Comparison of ENCODE assay signal across 10 mouse cellular contexts in the genomic region with DNA sequence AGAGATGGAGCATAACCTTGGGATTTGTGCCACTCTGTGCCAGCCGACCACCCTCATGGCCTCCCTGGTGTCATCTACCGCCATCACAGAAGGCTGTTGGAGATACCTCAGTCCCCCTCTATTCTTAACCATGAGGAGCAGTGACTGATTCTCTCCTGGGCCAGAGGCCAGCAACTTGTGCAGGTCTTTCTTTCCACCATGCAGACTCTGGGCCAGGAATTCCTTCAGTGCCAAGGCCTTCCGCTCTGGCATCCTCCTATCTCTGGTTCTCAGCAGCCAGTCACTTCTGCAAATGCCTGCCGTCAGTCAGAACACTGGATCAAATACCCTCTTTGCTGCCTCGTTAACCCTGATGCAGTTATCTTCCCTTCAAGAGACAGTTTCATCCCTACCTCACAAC. TPM values are rescaled to one million over a fixed set of nuclear protein-coding genes. Genes with fewer than 3 reads are reported as not detected.
DNase-seq lines count a peak whose midpoint lies in the region; ATAC-seq lines count a peak whose summit lies in the region.
"Had no signal": no experiment of that assay in that cellular context is flagged by ENCODE, and none has a peak within 500 bp of the region (broad histone marks: within the 10 kb centered on the region; RNA-seq: fewer than 3 reads in every experiment).

No protein-coding gene starts in this region.

- peaks cover 7% of the 10 kb centered on the region for H3K4me1 ChIP-seq in midbrain, embryonic 15.5 days
- H3K4me1 ChIP-seq in midbrain, embryonic 11.5 days (ENCODE audit: control insufficient read depth, insufficient read depth, low read length) = no peaks in the 10 kb centered on the region

- H3K27ac ChIP-seq in midbrain, embryonic 15.5 days = peak overlapping the region; percentile 35; the same call in 1 of the 2 replicates
- no peak overlapping the region for H3K27ac ChIP-seq in midbrain, embryonic 11.5 days (ENCODE audit: low read depth, low read length)
- H3K27ac ChIP-seq: limb, embryonic 15.5 days; midbrain, embryonic 12.5 days had no signal

- H3K36me3 ChIP-seq in midbrain, embryonic 15.5 days (replicated peaks) = peaks cover 9% of the 10 kb centered on the region; the same call in 1 of the 2 replicates
- no peaks in the 10 kb centered on the region for H3K36me3 ChIP-seq in midbrain, embryonic 11.5 days (ENCODE audit: control insufficient read depth, insufficient read depth, low read length)

- no peak overlapping the region for H3K4me3 ChIP-seq in midbrain, embryonic 15.5 days
- no peak overlapping the region for H3K4me3 ChIP-seq in midbrain, embryonic 11.5 days (ENCODE audit: low read depth, low read length)
- H3K4me3 ChIP-seq: limb, embryonic 15.5 days; midbrain, embryonic 12.5 days had no signal

- no peak overlapping the region for H3K9ac ChIP-seq in midbrain, embryonic 15.5 days
- H3K9ac ChIP-seq in midbrain, embryonic 11.5 days (ENCODE audit: low read length) = no peak overlapping the region
- H3K9ac ChIP-seq: limb, embryonic 15.5 days; midbrain, embryonic 12.5 days had no signal

- WGBS in midbrain, embryonic 15.5 days = 61% methylated on average over 5 of the region's 5 CpGs
- 79% methylated on average over 5 of the region's 5 CpGs for WGBS in midbrain, embryonic 11.5 days

- H3K9me3 ChIP-seq in midbrain, embryonic 15.5 days = no peaks in the 10 kb centered on the region
- no peaks in the 10 kb centered on the region for H3K9me3 ChIP-seq in midbrain, embryonic 11.5 days (ENCODE audit: control insufficient read depth, low read length)
- H3K9me3 ChIP-seq: limb, embryonic 15.5 days; midbrain, embryonic 12.5 days had no signal

- peak; percentile 30 for DNase-seq in gastrocnemius, adult 18-20 months (ENCODE audit: low spot score)
- no peak for DNase-seq in gastrocnemius, adult 8-10 months (ENCODE audit: low spot score in 2 of 2)
- no peak for DNase-seq in midbrain, embryonic 11.5 days (ENCODE audit: low spot score, missing footprints)
- peak; percentile 54 to 66 for DNase-seq in cerebellum, postnatal 25 days
- peak; percentile 71 for DNase-seq in heart, postnatal 4 days
- no peak for DNase-seq in frontal cortex, adult 2 months (ENCODE audit: extremely low spot score in 1 of 2, low spot score in 1 of 2)
- DNase-seq: right cerebral cortex, postnatal 4 days had no signal

- no peaks in the 10 kb centered on the region for H3K27me3 ChIP-seq in midbrain, embryonic 15.5 days (replicated peaks)
- no peaks in the 10 kb centered on the region for H3K27me3 ChIP-seq in midbrain, embryonic 11.5 days (ENCODE audit: control insufficient read depth, insufficient read depth, low read length)
- H3K27me3 ChIP-seq: limb, embryonic 15.5 days; midbrain, embryonic 12.5 days had no signal

- H3K4me2 ChIP-seq in midbrain, embryonic 15.5 days = no peak overlapping the region
- H3K4me2 ChIP-seq in midbrain, embryonic 11.5 days = no peak overlapping the region
- H3K4me2 ChIP-seq: limb, embryonic 15.5 days; midbrain, embryonic 12.5 days had no signal

- no peak for ATAC-seq in midbrain, embryonic 15.5 days (replicated peaks)
- ATAC-seq in midbrain, embryonic 11.5 days (ENCODE audit: low FRiP score) = no peak

RNA-seq across cellular contexts. Expression of gene Srebf1, which starts 31.9 kb away (rescaled TPM):
- 10 to 100 TPM; 32.4 to 35.9 TPM for total RNA-seq in gastrocnemius, adult 18-20 months (2021)
- 10 to 100 TPM; 35.4 to 57.5 (median 43.5) TPM for total RNA-seq in gastrocnemius, adult 8-10 months (2022)
- 37.0 and 38.3 TPM in 2 replicates for polyA plus RNA-seq in midbrain, embryonic 15.5 days (2015; fragmentation: Nextera tagmentation; extraction: Ambion mirVana)
- polyA plus RNA-seq in midbrain, embryonic 11.5 days (2014; fragmentation: Nextera tagmentation; extraction: Ambion mirVana) = 38.3 and 41.1 TPM in 2 replicates
- total RNA-seq in heart, postnatal 4 days (2021) = 10 to 100 TPM; 35.8 to 50.8 TPM
- 63.2 and 78.3 TPM in 2 replicates for polyA plus RNA-seq in frontal cortex, adult 2 months (2012; rRNA removed)

Comparison
In these comparisons a context has a peak if more than half of its experiments do, and no peak if none do; other contexts are left out.
1. DNase-seq: peak in gastrocnemius, adult 18-20 months (single experiment), cerebellum, postnatal 25 days (2 of 2) and heart, postnatal 4 days (single experiment); none in gastrocnemius, adult 8-10 months (0 of 2), midbrain, embryonic 11.5 days (single experiment) and frontal cortex, adult 2 months (0 of 2).